Mouse (Mus musculus): ENCODE measurements at regions not wholly inside any gene's neighbourhood (a gene's known extent, or its start where the extent isn't known, plus 50 kb on each side); places are given as distances from the start of the nearest gene placed in this dataset.
A peak's percentile ranks its signal among the peaks of the same experiment; 100 is the strongest.

DNA sequence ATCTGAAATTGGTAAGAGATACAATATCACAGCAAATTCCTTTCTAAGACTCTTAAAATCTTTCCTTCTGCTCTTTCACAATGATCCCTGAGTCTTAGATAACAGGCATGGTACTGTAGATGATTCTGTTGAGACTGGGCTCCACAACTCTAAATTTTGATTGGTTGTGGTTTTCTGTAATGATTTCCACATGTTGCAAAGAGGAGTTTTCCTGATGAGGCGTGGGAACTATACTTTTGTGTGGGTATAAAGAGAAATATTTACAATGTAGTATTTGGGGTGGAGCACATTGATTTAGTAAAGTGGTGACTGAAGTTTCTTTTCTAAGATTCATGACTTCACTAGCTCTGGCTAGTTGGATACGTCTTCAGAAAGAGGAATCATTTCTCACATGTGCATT, 653.2 kb downstream of the Gsdmc2 start:
- DNase-seq (ENCODE audit: low read depth, low spot score), result no peak

DNA sequence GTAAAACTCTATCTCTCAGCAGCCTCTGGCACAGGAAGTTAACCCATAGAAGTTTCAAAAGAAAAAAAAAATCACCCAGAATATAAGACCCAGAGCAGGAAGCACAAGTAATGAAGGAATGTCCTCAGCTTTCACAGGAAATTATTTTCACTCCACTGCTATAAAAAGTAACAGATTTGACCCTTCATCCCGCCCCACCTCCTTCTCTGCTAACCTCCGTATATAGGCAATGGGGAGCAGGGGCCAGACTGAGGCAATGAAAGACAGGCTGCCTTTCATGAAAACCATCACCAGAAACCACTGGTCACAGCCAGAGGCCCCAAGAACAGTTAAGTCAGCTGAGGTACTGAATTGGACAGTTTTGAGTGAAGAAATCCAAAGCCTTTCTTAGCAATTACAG, 654.9 kb downstream of the Gsdmc2 start:
- DNase-seq (ENCODE audit: low read depth, low spot score), result no peak

DNA sequence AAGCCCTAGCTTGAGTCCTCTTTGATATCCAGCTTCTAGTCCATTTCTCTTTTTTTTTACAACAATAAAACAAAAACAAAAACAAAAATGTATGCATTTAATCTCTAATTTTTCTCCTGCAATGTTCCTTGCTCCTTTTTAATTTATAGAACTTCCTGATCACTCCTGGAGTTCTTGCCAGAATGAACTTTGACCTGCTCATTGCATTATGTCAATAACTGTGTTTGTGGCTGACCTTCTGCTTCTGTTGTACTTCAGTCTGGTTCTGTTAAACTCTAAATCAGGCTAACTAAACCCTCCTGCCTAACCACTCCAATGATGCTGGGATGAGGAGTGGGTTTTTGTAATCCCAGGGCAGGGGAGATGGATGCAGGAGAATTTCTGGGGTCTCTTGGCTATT, 674.0 kb downstream of the Gsdmc2 start:
- DNase-seq (ENCODE audit: low read depth, low spot score), result no peak

DNA sequence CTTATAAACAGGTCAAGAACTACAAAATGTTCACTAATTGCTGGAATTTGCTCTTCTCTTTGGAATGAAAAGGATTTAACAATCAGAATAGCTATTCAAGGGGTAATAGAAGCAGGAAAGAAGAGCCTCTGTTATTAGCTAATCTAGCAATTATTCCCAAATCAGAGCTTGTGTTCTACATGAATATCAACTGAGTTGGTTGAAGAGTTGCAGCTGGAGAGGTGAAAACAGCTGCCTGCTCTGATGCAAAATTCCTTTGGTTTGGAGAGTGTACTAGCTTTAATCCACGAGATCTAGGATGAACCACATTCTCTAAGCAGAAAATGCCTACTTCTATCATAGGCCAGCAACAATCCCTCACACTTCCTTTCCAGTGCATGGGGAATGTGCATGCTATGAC, 674.8 kb downstream of the Gsdmc2 start:
- DNase-seq (ENCODE audit: low read depth, low spot score), result peak; percentile 21

DNA sequence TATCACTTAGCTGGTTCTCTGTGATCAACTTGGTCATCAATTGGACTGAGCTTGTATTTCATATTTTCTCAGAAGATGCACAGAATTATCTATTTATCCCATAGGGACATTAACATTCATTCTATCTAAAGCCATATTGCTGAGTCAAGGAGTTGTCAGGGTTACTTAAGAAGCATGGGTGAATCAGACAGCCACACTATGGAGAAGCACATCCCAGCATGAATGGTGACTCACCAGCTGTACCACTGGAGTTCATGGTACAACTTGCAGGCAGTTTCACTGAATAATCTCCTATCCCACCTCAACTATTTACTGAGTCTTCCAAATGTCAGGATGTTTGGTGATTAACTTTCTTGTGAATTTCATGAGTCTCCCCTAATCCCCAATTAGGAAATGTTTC, 678.6 kb downstream of the Gsdmc2 start:
- peak; percentile 17 for DNase-seq (ENCODE audit: low read depth, low spot score)

DNA sequence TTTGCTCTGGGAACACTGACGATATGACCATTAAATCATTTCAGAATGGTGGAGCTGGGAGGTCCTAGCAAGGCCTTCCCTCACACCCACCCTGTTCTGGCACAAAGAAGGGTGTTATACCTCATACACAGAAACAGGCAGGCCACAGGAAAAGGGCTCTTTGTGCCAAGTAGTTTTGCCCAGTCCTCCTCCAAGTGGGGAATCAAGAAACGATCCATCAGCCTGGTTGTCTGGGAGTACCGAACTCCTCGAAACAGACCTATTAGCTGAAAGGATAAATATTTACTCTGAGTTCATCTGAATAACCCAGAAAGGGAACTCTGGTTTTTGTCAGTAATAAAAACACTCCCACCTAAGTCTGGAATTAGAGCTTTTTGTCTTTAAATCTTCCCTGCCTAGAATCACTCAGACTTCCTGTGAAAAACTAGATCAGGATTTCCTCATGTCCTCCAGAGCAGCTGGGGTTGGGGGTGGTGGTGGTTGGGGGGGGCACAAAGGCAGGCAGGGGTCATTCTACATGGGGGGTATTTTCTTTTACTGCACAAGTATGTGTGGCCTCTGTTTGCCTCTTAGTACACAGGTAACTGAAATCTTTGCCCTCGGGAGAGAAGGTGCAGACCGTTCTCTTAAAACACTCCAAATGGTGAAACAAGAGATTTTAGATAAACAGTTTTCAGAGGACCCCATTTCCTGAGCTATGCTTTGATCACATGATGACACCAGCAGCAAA, 681.3 kb downstream of the Gsdmc2 start:
- DNase-seq (ENCODE audit: low read depth, low spot score), result peak; percentile 4

DNA sequence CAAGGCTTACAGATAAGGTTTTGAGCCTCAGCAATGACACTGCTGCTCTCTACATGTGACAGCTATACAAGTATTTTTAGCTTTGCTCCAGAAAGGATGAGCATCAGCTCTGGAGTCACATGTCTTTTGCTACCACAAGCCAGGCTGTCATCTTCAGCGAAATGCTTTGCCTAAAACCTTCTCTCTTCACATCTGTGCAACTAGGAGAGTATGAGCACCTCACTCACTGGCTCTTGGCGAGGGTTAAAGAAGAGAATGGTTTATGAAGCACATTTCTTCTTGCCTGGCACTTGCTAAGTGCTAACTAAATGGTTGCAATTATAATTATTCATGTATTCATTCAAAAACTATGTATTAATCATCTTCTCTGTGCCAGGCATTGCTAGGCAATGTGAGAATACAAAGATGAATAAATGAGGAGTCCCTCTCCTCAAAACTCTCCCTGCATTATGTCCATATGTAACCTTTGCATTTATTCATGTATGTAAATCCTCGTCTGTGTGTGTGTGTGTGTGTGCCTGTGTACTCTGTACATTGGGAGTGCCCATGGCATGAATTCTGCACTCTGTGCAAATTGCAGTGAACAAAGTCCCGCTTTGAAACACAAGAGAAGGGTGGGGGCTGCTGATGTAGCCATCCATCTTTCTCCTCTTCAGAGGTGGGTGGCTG, 682.0 kb downstream of the Gsdmc2 start:
- peak; percentile 76 for DNase-seq (ENCODE audit: low read depth, low spot score)

DNA sequence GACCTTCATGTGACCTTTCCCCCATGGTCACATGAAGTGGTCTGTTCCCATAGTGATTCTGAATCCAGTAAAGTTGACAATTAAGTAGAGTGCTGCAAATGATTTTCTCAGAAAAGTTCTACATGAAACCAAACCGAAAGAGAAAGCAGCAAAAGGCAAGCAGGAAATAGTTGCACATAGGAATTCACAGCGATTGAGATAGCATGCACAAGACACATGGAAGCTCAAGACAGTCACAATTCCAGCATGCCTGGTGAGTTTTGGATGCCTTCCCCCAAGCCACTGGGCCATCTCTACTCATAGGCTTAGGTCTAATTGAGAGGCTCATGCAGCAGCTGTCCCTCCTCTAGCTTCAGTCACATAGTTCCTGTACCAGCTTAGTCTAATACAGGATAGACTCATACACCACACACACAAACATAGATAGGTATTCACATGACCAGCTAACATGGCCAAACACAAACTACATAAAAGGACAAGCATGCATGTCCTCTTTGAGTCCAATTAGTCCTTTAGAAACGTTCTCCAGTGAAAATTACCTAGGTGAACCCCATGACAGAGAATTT, 721.8 kb downstream of the Gsdmc2 start:
- DNase-seq (ENCODE audit: low read depth, low spot score), result no peak

DNA sequence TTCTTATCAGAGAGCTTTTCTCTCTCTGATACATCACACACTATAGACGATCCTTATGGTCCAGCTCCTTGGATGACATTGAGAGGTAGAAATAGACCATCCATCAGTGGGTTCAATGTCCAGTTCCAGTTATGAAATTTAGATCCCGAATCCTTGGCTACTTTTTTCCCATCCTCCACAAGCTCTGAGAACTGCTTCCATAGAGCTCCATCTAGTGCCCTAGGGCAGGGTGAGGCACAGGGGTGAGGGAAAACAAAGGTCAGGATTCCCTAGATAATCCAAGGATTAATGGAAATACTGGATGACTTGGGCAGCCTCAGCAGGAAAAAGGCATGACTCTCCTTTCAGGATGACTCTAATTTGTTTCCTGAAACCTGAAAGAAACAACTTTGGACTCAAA, 732.1 kb downstream of the Gsdmc2 start:
- peak; percentile 10 for DNase-seq (ENCODE audit: low read depth, low spot score)

DNA sequence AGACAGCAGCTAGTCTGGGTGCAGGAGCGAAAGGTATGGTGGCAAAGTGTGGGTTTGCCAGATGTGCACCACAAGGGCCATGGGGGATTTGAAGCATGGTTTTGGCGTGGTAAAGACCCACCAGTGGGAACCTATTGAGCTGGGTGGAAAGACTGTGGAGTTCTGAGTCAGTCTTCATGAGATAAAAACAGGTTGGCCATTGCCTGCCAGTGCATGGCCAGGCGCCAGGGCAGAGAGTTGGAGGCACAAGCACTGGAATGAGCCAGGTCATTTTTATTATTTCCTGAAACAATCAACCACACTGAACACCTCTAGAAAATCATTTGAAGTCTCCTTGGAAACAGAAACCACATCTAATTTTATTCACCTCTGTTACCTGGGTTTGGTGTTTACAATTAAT, 744.9 kb downstream of the Gsdmc2 start:
- no peak for DNase-seq (ENCODE audit: low read depth, low spot score)

DNA sequence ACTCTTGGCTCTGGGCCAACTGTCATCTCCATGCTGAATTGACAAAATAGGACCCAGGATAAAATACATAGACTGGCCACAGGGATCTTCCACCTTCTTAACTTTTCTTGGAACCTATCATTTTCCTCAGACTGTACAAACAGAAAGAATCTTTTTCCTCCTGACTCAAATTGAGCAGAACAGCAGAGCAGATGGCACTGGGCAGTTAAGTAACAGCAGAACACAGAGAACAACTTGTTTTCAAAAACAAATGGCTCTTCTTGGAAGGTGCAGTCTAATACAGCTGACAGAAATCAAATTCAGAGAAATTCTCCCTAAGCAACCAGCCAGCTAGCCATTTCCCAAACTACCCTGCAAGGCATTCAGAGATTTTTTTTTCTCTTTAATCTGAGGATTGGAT, 763.0 kb downstream of the Gsdmc2 start:
- peak; percentile 81 for DNase-seq (ENCODE audit: low read depth, low spot score)

DNA sequence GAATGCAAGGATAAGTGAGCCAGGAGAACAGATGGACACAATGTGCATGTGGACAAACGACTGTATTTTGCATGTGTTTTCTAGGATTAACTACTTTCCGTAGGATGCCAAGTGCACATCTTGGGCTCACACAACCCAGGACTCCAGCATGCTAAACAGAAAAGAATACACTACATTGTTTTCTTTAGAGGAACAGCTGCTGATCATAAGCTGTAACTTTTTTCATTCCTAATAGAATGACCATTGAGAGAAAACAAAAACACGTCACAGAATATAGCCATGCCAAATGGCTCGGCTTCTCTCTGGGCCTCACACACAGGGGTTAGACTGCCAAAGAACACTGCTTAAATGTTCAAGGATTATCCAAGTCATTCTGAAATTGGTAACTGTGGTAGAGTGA, 765.2 kb downstream of the Gsdmc2 start:
- peak; percentile 5 for DNase-seq (ENCODE audit: low read depth, low spot score)

DNA sequence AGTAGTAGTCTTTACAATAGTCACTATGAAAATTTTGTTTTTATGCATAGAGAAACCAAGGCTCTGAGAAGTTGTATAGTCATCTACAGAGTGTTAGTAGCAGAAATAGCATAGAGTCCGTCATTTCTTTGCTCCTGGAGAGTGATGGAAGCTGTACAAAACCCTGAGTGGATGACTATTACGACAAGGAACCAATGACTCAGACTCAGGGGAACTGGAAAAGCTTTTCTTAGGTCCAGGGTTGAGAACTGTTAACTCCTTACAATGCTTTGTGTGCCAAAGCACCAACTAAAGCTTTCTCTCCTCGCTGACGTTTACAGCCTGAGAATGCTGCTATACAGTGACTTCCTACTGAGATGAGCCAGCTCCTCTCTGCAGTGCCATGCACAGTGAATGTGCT, 773.1 kb downstream of the Gsdmc2 start:
- DNase-seq (ENCODE audit: low read depth, low spot score), result no peak

DNA sequence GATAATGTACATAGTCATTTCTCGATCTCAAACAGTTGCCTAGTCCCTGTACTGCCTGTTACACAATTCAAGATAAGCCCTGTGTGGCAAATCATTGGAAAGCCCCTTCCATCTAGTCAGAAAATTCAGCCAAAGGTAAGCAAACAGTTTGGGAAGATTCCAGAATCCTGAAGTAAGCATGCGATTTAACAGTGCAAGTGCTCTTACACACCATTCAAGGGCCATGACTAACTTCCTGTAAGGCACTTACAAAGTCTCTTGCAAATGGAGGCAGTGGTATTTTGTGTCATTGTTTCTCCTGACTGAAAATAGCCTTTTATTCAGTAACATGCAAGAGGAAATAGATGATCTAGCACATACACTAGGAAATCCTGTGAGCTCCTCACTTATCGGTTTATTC, 777.9 kb downstream of the Gsdmc2 start:
- DNase-seq (ENCODE audit: low read depth, low spot score), result no peak

DNA sequence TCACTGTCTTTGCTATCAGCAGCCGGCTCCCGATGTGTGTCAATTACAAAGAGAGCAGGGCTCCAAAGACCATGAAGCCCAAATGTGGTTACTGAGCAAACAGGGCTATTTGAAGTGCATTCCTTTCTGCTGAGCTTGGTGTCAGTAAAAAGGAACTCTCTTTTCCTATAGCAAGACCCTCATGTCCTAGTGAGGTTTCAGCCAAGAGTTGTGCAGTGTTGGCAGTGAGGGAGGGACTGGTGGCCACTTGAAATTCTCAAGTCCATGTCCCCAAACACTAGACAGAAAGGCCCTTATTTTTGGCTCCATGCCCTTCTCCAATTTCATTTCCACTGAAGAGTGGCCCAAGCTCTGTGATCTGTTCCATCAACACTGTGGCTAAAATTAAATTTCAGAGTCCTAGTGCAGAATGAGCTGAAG, 778.9 kb downstream of the Gsdmc2 start:
- DNase-seq (ENCODE audit: low read depth, low spot score), result no peak

DNA sequence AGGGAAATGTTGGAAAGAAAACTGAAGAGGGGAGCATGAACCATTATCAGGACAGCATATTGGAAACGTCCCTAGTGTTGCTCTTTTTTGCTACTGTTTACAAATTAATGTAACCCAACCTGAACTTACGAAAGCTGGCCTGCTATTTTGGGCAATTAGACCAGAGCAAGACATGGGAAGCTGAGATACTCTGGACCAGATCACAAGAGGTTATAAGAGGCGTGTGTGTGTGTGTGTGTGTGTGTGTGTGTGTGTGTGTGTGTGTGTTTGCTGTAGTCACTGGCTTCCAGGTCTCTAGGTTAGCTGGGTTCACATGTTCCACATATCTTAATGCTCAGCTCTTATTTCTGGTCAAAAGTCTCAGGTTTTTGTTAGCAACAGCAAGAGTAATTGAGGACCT, 783.1 kb downstream of the Gsdmc2 start:
- DNase-seq (ENCODE audit: low read depth, low spot score), result no peak

DNA sequence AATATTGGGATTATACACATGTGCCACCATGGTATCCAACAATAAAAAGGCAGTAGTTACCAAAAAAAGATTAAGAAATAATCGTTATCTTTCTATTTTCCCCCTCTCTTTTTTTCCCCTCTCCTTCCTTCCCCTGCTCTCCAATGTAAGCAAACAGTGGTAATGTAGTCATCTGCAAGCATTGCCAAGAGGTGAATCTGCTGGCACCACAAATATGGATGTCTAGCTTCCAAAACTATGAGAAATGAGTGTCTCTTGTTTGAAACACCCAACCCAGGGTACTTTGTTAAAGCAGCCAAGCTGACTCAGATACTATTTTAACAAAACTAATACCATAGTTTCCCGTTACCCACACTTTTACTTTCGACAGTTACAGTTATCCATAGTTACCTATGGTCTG, 784.2 kb downstream of the Gsdmc2 start:
- no peak for DNase-seq (ENCODE audit: low read depth, low spot score)

DNA sequence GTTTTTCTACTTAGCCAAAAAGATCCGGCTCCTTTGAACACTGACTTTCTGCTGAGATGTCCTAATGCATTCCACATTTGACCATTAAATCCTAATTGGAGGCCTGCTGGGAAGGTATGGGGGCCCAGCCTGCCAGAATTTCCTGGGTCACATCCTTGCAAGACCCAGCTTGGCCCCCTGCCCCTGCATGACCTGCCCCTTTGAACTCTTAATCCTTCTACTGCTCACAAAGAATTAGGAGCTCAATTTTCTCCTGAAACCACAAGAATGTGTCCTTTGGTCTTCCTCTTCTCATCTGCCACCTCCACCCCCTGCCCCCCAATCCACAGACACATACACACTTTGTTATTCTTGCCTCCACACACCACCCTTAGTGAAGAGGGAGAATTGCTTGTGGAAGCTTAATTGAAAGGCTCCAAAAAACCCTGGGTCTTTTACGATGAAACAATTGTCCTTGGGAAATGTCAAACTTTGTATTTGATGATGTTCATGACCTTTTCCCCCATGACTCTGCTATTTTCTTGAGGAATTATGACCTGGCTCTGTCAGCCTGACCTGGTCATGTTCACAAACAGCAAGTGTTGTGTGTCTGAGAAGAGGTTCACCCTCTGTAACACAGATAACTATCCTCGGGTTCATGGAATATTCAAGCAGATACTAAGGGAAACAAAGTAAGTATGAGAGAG, 792.3 kb downstream of the Gsdmc2 start:
- DNase-seq (ENCODE audit: low read depth, low spot score), result no peak

DNA sequence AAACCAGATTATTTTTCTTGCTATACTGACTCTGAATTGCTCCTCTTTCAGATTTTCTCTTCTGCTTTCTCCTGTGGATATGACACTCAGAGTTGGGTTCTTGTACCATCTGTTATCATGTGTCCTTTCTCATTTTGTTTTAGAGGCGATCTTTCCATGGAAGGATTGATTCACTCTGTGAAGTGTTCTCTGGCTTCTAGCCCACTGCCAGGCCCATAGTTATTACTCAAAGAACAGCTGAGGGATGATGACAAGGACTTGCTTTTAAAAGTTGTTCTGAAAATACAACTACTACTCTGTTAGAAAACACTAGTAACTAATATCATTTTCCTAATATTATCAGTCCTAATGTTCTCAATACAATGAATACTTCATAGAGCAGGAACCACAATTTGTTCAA, 794.9 kb downstream of the Gsdmc2 start:
- DNase-seq (ENCODE audit: low read depth, low spot score), result peak; percentile 16

DNA sequence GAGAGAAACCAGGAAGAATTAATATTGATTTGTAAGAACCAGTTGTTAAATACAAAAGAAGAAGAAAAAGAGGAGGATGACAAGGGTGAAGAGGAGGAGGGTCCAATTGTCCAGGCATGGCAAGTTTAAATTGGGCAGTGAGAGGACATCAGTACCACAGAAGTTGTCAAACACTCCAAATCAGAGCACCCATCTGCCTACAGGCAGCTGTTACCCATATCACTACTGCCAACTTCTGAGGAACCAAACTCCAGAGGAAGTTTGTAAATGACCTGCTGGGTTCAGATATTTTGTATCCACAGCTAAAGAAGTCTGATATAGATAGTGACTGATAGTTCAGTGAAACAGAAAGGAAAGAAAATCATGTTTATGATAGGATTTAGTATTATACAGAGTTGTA, 802.6 kb downstream of the Gsdmc2 start:
- DNase-seq (ENCODE audit: low read depth, low spot score), result no peak

DNA sequence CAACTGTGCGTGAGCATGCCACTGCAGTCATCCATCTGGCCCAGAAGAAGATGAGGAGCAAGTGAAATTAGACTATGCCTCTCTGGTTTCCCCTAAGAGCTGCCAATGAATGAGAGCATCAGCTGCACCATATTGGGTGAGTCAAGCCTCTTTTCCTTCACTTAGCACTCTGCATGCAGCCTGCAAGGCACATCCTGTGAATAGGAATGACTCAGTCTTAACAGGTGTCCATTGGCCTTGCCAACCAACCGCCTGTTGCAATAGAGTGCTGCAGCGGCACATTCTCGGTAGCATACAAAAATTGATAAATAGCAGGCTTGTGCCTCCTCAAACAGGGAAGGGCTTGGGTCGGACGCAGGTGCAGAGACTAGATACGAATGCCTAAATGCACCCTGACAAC, 808.7 kb downstream of the Gsdmc2 start:
- DNase-seq (ENCODE audit: low read depth, low spot score), result peak; percentile 72

DNA sequence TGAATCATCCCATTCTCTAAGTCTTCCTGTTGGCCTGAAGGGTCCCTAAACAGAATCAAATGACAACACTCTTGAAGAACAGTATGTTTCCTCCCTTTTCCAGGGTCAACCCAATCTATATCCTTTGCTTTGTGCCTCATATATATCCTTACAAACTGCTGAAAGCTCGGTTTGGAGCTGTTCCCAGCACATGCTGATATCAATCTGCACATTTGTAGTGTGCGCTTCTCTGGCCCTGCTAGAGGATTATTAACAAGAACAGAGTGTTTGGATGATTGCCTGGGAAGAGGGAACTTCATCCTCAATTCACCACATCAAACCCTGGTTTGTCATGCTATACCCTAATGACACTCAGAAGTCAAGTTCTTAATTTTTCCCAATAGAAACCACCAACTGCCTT, 824.2 kb downstream of the Gsdmc2 start:
- peak; percentile 25 for DNase-seq (ENCODE audit: low read depth, low spot score)

DNA sequence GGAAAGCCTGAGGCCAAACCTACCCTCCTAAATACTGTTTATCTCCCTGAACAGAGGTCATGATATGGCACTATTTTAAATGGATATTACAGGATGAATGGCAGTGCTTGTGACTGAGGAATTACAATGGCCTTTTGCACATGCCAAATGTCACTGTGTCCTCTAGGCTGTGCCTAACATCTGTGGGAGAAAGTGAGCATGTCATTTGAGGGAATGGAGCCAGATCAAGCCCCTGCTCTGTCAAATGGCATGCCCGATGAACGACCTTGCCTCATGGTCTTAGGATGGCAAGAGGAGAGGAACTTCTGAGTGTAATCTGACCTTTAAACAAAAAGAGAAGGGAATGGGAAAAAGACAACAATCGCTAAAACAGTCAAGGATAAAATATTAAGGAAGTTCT, 827.0 kb downstream of the Gsdmc2 start:
- no peak for DNase-seq (ENCODE audit: low read depth, low spot score)

Measured in brain, adult 2 months (tissue).